Mouse (Mus musculus): ENCODE data around the gene Arpp21.

Gene Arpp21

DNA sequence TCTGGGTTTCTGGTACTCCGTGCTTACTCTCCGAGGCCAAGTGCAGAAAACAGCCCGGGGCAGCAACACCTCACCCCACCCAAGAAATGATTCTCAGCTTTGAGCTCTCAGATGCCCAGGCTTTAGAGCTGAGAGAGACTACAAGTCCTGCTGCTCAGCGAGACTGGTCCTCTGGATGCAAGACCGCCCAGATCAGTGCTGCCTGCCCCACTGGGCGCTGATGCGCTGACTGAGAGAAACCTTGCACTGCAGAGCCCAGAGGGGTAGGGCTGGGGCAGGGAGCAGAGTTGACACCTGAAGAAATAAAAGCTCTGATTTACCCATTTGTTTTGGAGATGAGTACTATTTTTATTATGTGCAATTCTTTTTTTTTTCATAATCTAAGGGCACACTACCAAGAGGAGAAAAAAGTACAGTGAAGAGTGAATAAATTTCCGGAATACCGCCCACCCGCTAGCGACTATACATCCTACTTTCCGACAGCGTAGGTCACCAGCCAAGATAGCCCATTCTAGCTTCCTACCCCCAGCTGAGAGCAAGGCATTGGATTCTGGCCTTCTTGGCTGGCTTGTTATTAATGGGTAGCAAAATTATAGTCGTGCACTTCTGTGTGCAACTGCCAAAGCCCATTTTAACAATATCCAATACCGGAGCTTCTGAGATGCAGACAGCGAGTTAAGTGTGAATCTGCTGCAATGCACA, at the start of gene Arpp21:
Gene Arpp21, minus strand, starts transcription at position 243 of the 702 bp plus-strand sequence.
- no peak for DNase-seq

DNA sequence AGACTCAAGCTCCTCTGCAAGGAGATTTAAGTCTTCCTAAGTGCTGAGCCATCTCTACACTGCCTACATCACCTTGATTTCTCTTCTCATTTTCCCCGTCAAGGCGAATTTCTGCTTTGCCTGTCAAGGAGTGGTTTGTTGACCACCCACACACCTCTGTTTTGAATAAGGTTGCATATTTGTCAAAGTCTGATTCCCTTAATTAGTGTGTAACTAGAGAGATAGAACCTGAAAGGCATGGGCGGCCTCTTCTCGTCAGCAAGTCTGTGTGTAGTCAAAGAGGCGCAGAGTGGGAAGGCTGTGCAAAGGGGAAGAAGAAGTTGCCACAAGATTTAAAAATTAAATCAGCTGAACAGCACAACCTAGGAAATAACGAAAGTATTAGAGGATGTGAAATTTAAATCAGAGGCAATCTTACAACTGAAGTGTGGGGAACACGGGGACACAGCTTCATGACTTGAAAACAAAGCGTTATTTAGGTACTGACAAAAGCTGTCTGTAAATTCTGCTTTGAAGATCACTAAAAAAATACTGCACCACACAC, 36.8 kb upstream of the Arpp21 start:
- no peak for DNase-seq

DNA sequence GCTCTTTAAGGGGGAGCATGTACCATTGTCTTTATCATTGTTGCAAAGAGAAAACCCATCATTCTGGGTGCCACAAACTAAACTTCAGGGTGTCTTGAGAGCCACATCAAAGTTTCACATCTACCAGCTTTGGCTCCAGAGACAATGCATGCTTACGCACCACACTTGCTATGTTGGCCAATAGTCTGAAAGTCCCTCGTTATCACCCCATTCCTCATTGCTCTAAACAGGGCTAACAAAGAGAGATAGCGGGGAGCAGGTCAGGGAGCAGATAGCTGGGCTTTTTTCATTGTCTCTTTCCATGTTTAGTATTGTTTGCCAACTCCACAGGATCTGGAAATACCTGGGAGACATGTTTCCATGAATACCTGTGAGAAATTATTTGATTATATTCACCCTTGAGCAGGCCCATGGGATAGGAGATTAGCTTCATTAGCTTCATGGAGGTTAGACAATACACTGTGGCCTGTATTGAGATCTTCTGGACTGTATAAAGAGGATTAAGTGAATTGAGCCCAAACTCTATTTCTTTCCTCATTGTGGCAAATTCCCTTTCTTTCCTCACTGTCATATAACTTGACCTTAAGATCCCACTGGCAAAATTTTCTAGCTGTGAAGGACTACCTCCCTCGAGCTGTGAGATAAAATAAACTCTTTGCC, 29.4 kb upstream of the Arpp21 start:
- no peak for DNase-seq

DNA sequence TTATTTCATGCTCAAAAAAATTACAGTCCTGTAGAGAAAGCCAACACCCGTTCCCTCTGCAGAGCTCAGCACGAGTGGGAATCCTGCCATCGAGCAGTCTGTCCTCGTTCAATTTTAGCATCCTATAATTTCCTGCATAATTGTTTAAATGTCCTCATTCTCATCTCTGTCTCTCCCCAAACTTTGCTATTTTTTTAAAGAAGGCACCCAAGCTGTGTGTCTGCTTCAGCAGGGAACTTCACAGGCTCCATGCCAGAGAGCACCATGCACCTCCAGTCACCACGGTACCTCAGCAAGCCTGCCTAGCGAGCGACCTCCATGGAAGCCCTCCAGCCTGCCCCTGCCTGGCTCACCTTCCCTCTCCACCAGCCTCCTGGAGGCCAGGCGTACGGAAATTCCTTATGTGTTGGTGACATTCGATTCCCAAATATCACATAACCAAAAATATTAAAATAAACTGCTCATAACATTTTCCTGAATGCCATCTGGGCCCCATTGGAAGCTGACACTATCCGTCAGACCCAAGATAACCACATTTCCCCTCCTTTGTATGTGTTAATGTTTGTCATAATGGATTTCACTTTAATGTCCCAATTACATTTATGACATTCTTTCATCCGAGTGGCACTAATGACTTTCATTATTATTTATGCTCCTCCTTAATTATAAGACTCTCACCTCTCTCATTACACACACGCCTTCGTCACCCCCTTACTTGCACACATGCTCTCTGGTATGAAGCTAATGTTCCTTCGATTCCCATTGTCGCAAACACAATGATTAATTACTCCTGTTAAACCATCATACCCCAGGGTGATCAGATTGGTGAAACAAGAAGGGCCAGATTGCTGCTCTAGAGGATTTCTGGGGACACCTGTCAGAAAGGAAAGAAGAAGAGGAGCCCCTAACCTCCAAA, 26.5 kb upstream of the Arpp21 start:
- no peak for DNase-seq

DNA sequence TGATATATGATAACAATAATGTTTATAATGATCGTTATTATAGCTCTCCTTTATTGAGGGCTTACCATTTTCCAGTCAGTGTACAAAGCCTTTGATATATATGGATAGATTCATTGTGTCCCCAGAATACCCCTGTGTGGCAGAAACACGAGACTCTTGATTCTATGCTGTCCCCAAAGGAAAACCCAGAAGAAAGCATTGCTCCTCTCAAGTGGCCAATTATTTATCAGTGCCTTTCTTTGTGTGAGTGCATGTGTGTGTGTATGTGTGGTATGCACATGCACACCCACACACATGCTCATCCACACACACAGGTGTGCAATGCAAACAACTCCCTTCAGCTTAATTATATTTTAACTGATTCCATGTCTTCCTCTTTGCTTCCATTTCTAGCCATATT, 25.8 kb upstream of the Arpp21 start:
- DNase-seq: no peak

DNA sequence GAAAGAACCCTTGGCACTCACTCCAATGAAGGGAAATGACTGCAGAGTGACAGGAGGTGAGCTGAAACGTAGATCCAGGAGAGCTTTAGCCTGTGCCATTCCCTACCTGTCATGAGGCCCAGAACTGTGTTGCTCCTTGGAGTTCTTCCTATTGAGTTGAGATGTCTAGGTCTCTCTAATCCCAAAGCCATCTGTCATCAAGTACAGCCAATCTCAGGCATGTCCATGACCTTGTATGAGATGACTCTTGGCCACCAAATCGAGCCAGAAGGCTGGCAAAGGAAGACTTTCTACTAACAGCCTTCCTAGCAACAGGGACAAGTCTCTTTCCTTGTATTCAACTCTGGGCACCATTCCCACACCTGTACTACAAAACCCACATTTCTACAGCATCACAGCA, 25.0 kb upstream of the Arpp21 start:
- no peak for DNase-seq

DNA sequence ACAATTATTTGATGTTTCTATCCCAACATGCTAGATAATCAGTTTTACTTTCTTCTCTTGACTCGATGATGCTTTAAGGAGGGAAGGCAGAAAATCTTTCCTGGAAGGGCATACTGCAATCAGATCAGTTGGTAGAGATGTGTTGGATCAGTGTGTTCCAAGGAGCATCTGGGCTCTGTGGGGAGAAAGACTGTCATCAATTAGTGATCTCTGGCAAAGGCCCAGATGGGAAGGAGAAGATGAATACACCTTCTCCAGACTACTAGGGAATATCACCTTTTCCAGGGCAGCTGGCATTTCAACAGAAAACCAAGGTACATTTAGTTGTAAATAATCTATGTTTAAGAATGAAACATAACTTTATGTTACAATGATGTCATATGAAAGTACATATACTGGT, 22.8 kb upstream of the Arpp21 start:
- no peak for DNase-seq

DNA sequence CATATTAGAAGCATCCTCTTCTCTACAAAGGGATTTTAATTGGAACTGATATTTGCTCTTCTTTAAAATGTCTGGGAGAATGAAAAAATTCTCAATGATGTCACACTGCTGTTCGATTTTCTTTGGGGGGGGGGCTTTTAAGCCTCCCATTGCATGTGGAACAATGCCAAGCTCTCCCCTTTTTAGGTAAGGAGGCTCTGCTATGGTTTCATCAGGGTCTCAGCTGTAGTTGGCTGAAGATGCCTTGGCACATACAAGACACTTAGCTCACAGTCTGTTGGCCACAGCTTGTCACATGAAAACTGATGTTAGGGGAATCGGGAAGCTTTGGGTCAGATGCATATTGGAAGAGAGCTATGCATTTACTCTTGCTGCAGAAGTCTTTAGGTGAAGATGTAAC, 20.2 kb upstream of the Arpp21 start:
- no peak for DNase-seq

DNA sequence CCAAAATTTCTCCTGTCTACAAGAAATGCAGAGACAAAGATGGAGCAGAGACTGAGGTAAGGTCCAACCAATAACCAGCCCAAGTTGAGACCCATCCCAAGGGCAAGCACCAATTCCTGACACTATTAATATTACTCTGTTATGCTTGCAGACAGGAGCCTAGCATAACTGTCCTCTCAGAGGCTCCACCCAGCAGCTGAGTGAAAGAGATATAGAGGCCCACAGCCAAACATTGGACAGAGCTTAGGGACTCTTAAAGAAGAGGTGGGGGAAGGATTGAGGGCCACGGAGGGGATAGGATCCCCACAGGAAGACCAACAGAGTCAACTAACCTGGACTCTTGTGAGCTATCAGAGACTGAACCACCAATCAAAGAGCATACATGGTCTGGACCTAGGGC, 18.0 kb upstream of the Arpp21 start:
- no peak for DNase-seq

DNA sequence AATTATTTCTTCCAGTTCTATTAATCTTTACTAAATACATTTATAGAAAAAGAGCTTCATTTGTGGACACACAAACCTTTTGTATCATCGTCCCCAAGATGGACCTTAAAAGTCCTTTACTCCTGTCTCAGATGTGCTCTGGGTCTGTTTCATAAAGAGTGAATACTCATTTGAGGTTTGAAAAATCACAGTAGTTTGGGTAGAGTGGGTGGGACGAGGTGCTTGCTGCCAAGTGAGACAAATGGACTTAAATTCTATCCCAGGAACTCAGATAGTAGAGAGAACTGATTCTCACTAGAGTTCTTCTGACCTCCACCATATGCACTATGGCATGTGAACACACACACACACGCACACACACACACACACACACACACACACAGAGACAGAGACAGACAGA, 16.1 kb upstream of the Arpp21 start:
- DNase-seq: no peak

DNA sequence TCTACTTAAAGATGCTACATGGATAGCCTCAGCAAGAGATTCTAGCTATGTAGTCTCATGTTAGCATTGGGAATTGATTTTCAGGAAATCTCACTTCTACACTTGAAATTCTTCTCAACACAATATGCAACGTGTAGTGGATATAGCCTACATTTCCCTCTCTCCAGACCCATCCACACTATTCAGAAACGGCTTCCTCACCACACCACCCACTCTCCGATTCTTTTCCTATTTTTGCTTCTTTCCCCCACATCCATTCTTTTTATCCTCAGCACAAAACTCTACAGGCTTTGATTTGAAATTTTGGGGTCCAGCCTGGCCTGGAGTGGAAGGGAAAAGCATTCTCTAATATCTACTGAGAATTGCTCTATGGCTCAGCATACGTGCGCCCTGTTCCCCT, 15.6 kb upstream of the Arpp21 start:
- no peak for DNase-seq

DNA sequence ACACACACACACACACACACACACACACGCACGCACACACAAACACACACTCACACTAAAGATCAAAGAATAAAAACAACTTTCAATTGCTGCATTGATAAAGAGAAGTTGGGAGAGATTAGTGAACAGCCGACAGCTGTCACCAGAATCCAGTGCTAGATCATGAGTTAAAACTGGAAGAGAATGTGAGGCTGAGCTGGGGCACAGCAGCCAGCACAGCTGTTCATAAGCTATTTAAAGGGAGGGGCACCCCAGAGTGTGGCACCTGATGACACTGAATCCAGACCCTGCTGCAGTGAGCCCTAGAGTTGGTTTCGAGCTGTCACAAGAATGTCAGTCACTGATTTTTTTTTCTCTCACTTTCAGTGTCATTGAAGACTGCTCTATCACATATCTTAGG, 14.0 kb upstream of the Arpp21 start:
- DNase-seq: no peak

DNA sequence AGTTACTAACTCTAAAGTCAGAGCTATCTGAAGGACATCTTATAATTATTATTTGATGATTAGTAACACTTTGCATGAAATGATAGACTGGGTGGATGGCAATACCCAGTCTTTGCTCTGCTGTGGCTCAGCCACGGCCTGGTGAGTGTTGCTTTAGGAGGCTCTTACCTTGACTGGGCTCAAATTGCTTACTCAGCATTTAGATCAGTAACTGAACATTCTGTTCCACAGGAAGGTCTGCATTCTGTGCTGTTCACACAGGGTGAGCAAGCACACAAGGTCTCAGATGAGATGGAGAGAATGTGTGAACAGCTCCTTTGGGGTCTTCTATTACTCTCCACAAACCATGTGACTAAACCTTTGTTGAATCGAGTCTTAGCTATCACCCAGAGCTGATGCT, 11.4 kb upstream of the Arpp21 start:
- no peak for DNase-seq

DNA sequence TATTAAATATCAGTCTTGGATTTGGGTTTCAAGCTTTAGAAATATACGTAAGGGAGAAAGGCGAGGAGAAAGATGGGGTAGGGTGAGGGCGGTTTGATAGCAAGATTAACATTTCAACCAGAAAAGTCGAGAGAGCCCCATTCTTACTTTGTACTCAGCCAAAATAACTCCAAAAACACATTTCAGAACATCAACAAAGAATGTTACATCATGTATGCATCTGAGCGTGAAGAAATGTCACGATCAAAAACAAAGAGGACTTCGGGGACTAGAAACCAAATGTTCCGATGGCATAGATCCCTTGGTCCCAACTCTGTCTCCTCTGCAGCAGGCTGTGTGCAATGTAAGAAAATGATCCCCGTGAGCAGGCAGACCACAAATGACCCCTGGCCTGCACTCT, 2.4 kb upstream of the Arpp21 start:
- no peak for DNase-seq

DNA sequence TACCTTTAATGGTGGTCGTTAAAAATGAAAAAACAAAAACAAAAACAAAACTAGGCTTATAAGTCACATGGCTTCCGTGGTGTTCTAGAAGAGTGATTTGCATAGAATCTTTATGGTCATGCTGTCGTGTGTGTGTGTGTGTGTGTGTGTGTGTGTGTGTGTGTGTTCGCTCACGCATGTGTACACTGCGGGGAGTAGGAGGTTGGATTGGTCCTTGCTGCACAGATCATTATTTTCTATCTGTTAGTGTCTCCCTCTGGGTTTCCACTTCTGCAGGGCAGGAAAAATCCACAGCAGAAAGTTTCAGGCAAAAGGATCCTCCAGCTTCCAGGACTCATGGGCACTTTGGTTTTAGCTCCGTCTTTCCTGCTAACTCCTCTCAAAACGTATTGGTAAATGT, 813 bp upstream of the Arpp21 start:
- no peak for DNase-seq

DNA sequence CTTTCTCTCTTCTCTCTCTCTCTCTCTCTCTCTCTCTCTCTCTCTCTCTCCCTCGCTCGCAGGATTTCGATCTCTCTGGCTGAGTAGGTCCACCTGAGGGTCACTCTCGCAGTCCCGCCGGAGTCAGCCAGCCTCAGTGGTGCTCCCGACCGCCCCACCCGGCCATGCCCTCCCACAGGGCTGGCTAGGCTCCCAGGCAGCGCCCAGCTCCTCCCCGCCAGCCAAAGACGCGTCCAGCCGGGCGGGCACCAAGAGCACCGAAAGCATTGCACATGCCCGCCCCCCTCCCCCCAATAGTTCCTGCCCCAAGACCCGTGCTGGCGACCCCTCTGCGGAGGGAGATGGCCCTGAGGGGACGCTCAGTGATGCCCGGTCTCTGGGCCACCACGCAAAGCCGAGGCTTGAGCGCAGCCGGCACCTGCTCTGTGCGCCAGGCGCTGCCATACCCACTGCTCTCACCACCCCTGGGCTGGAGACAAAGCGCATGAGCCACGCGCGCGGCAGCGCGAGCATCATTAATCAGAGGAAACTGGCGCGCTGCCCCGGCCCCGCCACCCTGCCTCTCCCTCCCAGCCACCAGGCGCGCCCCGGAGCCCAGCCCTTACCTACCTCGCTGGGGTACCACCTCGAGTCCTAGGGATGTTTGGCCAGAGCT, 570 bp downstream of the Arpp21 start:
- no peak for DNase-seq

DNA sequence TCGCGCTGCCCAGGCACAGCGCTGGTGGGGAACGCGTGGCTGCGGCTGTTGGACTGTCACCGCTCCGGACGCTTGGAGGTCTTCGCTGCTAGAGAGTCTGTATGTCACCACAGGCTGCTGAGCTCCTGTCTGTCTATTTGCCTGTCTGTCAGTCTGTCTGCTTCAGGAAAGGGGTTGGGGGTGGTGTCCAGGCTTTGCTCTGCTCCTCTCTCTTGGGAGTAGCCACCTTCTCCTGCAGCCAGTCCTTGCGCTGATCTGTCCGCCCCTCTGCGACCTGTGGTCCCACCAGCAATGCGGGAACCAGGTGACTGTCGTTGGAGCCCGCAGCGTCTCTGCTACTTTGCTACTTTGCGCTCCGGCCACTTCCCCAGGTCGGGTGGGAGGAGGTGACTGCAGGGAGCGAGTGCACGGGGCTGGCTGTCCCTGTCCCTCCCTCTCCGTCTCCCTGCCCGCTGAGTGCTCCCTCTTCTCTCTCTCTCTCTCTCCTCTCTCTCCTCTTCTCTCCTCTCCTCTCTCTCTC, 1.2 kb downstream of the Arpp21 start:
- no peak for DNase-seq

DNA sequence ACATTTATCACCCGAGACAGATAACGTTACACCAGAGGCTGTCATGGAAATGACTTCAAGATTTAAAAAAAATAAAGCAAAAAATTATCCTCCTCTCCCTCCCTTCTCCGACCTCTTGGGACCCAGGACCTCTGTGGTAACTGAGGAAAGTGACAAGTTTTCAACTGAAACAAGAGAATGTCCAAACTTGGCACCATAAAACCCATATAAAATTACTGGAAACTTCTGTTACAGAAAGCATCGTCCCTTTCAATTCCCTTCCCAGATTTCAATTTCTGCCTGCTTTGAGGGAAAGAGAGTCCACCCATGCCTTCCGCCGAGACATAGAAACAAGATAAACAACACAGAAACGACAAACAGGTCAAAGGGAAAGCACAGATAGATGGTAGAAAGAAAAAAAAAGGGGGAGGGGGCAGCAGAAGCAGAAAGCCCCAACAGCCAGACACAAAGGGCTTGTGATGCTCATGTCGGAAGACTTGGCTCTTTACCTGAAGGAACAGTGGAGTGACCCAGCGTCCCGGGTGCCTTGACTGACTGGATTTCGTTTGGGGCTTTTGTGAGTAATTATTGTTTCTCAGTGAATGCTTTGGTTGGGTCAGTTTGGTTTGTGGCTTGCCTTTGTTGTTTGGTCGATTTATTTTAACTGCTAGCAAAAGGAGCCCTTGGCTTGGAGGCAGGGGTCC, 1.8 kb downstream of the Arpp21 start:
- DNase-seq: no peak

DNA sequence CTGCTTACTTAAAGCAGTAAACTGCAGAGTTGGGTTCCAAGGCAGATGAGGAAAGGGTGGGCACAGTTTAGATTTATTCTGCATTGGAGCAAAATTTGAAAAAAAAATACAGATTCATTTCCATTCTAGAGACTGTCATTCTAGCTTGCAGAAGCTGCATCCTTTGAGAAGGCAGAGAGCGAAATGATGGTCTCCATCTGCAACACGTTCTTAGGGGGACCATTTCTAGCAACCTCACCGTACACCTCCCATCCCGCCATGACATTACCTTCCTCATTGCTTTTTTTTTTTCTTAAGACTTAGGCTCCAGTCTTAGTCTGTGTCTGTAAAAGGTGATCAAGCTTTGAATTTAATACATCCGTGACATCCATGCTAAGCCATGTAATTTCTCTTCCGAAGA, 2.4 kb downstream of the Arpp21 start:
- DNase-seq: no peak

DNA sequence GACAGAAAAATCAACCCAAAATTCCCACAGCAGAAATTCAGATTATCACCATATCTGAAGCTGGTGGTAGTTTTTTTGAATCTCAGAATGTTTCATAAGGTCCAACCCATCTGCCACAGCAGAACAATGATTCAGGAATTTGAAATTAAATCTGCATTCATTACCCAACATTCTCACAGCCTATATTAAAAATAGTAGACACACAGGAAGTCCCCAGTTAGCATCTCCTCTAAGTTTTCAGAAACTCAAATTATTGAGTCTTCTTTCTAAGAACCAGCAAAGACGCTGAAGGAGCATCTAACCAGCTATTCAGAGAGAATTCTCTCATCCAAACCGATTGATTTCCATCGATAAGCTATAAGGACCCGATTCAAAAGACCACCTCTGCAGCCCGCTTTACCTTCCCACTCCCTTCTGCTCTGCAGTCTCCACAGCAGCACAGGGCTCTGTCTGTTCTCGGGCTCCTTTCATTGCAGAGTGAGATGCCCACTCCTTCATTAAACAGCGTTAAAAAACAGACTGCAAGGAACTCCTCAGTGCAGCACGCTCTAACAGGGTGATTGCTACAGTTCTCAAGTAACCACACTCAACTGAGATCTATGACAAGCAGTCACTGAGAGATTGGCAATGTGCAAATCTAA, 3.7 kb downstream of the Arpp21 start:
- no peak for DNase-seq

DNA sequence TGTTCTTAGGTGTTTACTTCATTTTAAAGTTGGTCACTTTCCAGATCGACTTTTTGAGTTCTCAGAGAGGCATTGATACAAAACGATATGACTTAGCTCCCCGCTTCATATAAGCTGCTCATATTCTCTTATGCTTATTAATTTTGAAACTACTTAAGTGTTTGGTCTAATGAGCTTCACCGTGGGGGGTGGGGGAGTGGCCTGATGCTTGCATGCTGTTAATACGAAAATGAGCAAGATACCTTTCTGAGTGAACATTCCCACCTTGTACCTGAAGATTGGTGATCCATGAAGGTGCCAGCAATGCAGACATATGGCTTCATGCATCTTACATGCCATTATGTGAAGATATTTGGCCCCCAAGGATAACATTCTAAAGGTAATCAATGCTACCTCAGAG, 4.4 kb downstream of the Arpp21 start:
- DNase-seq: no peak

Data from heart, adult 11 months (tissue).